Mouse (Mus musculus) limb, embryonic 14.5 days (tissue): Measurements from ENCODE around the gene Mtmr3. TPM values are rescaled to one million over a fixed set of nuclear protein-coding genes. Genes with fewer than 3 reads are reported as not detected.

Experiments
- ATAC-seq: fragments of 200-750 bp; cut with Nextera tagmentation; 2 replicates; pipeline ENCODE4 v1.8.0; 2017; ENCODE audit warnings: low read depth, moderate number of reproducible peaks, moderate TSS enrichment; ENCODE audit not compliant: low FRiP score
- DNase-seq: peaks from one replicate; pipeline ENCODE4 v3.0.0-alpha.2; 2015; ENCODE audit warnings: low spot score
- H3K27ac ChIP-seq: fragments of 300-500 bp; sonication (generic); replicated peaks from 2 replicates; pipeline ENCODE4 v1.5.1; 2014; ENCODE audit warnings: low read depth, mild to moderate bottlenecking, low read length, moderate library complexity, mixed read lengths
- H3K27me3 ChIP-seq: fragments of 300-500 bp; sonication (generic); 2 replicates; pipeline ENCODE4 v1.6.1; 2014; ENCODE audit warnings: low read length, mixed read lengths; ENCODE audit not compliant: control insufficient read depth, insufficient read depth
- H3K36me3 ChIP-seq: fragments of 300-500 bp; sonication (generic); 2 replicates; pipeline ENCODE4 v1.6.1; 2014; ENCODE audit warnings: mild to moderate bottlenecking, low read length, moderate library complexity, mixed read lengths; ENCODE audit not compliant: control insufficient read depth, insufficient read depth
- H3K4me1 ChIP-seq: fragments of 300-500 bp; sonication (generic); 2 replicates; pipeline ENCODE4 v1.6.1; 2014; ENCODE audit warnings: antibody characterized with exemption, low read length, mixed read lengths; ENCODE audit not compliant: control insufficient read depth, insufficient read depth
- H3K4me2 ChIP-seq: fragments of 300-500 bp; sonication (generic); replicated peaks from 2 replicates; pipeline ENCODE4 v1.6.1; 2014; ENCODE audit warnings: low read depth, mild to moderate bottlenecking, low read length, moderate library complexity; ENCODE audit not compliant: severe bottlenecking
- H3K4me3 ChIP-seq: fragments of 300-500 bp; sonication (generic); replicated peaks from 2 replicates; pipeline ENCODE4 v1.5.1; 2014; ENCODE audit warnings: low read length
- H3K9ac ChIP-seq: fragments of 300-500 bp; sonication (generic); 2 replicates; pipeline ENCODE4 v1.6.1; 2014; ENCODE audit warnings: mild to moderate bottlenecking, low read depth, low read length, moderate library complexity; ENCODE audit not compliant: severe bottlenecking
- H3K9me3 ChIP-seq: fragments of 300-500 bp; sonication (generic); 2 replicates; pipeline ENCODE4 v1.6.1; 2016; ENCODE audit warnings: low read length; ENCODE audit not compliant: control insufficient read depth
- POLR2A ChIP-seq: fragments of 200-500 bp; IDR thresholded peaks from 2 replicates; pipeline ENCODE4 v1.8.0; 2012; ENCODE audit warnings: inconsistent platforms, mild to moderate bottlenecking, moderate library complexity, borderline replicate concordance; ENCODE audit not compliant: insufficient read depth, insufficient read length; ENCODE audit errors: extremely low read depth
- WGBS: fragments of 180-500 bp; shearing (Covaris S2); extraction: QIAGEN DNeasy Blood & Tissue Kit; methylation state at CpG from one replicate; pipeline ENCODE4 v1.1.7; 2014; 5-methylcytosine and 5-hydroxymethylcytosine counted together
- polyA plus RNA-seq, 2 experiments: library from polyadenylated mRNA; depleted of rRNA in 1 of 2; stranded (reverse) in 1 of 2; unstranded in 1 of 2; fragments of >200 nt; fragmentation: Nextera tagmentation in 1 of 2; extraction: Ambion mirVana in 1 of 2; gene quantifications; 2 replicates each; pipeline versions ENCODE4 v1.2.1 to v1.2.3; 2012 to 2014

The Mtmr3 gene
- polyA plus RNA-seq, 2 experiments = 29.4 to 33.9 TPM

DNA sequence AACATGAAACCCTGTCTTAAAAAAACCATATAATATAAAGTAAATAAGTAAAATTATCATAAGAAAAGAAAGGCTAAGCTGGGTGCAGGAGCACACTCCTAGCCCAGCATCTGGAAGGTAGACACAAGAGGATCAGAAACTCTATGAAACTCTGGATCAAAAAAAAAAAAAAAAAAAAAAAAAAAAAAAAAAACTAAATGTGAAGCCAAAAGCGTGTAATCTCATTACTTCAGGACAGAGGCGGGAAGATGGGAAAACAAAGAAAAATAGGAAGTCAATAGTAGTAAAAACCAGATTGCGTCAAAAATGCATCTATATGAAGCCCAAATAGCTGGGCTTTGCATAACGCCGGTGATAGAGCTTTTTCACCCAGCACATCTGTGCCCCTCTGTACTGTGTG lies 7.2 kb upstream of the Mtmr3 start:
- H3K36me3 ChIP-seq = no peaks in the 10 kb centered on the region
- no peaks in the 10 kb centered on the region for H3K27me3 ChIP-seq
- no peak overlapping the region for H3K9ac ChIP-seq
- H3K9me3 ChIP-seq = no peaks in the 10 kb centered on the region
- DNase-seq = no peak
- H3K27ac ChIP-seq = no peak overlapping the region
- peaks cover 8% of the 10 kb centered on the region; the same call in 1 of the 2 replicates for H3K4me1 ChIP-seq
- WGBS = 82% methylated on average over 5 of the region's 5 CpGs
- no peak overlapping the region for H3K4me3 ChIP-seq
- ATAC-seq = no peak
- TF ChIP-seq POLR2A = no peak
- H3K4me2 ChIP-seq = no peak overlapping the region

DNA sequence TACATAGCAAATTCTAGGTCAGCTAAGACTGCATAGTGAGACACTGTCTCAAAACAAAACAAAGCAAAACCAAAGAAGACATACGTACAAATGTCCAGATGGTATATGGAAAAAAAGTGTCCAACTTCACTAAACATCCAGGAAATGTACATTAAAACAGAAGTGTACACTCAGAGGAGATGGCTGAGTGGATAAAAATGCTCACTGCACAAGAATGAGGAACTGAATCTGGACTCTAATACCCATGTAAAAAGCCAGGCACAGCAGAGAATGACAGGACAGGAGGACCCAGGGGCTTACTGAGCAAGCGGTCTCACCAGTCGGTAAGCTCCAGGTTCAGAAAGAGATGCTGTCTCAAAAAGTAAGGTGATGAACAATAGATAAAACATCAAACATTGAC lies 5.3 kb upstream of the Mtmr3 start:
- H3K27ac ChIP-seq = no peak overlapping the region
- H3K9ac ChIP-seq = no peak overlapping the region
- no peaks in the 10 kb centered on the region for H3K36me3 ChIP-seq
- WGBS = 96% methylated on average over 3 of the region's 3 CpGs
- no peak overlapping the region for H3K4me2 ChIP-seq
- no peak overlapping the region for H3K4me3 ChIP-seq
- ATAC-seq (no peak), DNase-seq (no peak)
- H3K27me3 ChIP-seq = no peaks in the 10 kb centered on the region
- no peaks in the 10 kb centered on the region for H3K9me3 ChIP-seq
- TF ChIP-seq POLR2A = no peak
- peaks cover 8% of the 10 kb centered on the region; the same call in 1 of the 2 replicates for H3K4me1 ChIP-seq

DNA sequence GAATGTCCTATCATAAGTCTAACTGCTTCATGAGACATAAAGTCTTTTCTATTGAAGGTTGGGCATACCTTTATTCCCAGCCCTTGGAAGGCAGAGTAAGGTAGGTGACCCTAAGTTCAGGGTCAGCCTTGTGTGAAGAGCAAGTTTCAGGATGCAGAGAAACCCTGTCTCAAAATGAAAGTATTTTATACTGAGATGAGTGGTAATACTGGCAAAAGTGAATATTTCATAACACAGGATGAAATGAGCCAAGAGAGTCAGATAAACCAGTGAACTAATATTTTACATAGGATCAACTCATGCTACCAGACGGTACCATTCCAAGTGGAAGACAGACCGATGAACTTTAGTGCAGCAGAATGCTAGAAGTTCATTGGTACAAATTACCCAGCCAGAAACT lies 3.7 kb upstream of the Mtmr3 start:
- Histone ChIP-seq H3K27me3 (no peaks in the 10 kb centered on the region), H3K36me3 (no peaks in the 10 kb centered on the region), H3K4me2 (no peak overlapping the region), H3K27ac (no peak overlapping the region), H3K4me1 (peaks cover 10% of the 10 kb centered on the region; the same call in 1 of the 2 replicates), H3K9me3 (no peaks in the 10 kb centered on the region), H3K4me3 (no peak overlapping the region), H3K9ac (no peak overlapping the region)
- TF ChIP-seq POLR2A = no peak
- DNase-seq (no peak), ATAC-seq (no peak)
- WGBS = 82% methylated on average over 2 of the region's 2 CpGs

DNA sequence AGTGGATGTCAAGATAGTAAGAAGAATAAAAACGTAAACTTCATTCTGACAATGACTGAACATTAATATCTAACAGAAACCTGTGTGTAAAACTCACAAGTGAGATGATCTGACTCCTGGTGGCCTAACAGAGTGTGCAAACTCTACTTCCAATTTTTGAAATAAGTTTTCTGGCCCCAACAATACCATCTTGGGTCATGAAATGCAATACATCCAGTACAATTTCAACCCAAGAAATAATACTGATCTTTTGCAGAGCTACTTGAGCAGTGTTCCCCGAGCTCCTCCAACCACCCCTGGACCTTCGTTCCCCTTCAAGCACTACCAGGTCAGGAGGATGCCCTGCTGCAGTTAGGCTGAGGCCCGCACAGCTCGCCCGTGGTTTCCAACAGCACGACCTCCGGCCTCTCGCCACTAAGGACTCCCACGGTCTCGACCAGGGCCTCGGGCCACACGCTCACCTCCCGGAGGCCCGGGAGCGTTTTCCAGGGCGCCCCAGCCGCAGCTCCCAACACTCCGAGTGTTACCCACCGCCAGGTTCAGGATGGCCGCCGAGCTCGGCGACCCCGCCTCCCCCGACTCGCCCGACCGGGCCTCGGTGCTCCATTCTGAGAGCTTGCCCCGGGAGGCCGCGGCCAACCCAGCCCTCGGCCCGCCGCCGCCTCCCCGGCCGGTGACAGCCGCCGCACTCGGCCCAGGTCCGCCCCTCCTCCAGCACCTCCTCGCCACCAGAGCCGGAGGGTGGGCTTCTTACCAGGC lies 635 bp downstream of the Mtmr3 start:
- ATAC-seq (peak; percentile 85), DNase-seq (no peak)
- H3K27ac ChIP-seq = peak overlapping the region; percentile 95
- no peaks in the 10 kb centered on the region for H3K9me3 ChIP-seq
- H3K4me1 ChIP-seq = peaks cover 10% of the 10 kb centered on the region
- no peak for TF ChIP-seq POLR2A
- under 1% methylated on average over 37 of the region's 45 CpGs for WGBS
- no peaks in the 10 kb centered on the region for H3K36me3 ChIP-seq
- H3K27me3 ChIP-seq = no peaks in the 10 kb centered on the region
- H3K4me3 ChIP-seq = peak overlapping the region; percentile 97
- peak overlapping the region; percentile 97 for H3K9ac ChIP-seq
- H3K4me2 ChIP-seq = peak overlapping the region; percentile 53

DNA sequence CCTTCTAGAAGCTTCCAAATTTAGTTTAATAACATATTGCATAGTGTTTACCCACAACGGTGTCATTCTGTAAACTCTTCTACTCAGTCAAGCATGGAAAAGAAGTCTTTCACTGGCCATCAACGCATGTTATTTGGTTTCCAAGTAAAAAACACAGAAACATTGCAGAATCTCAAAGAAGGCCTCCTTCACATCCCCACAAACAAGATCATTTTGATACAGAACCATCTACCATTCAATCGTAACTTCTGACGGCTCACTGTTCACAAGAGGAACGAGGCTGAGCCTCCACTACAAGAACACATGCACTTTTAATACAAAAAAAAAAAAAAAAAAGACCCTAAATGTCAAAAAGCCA lies 1.2 kb downstream of the Mtmr3 start:
- Histone ChIP-seq H3K4me3 (peak overlapping the region; percentile 97), H3K9ac (peak overlapping the region; percentile 97), H3K27me3 (no peaks in the 10 kb centered on the region), H3K27ac (no peak overlapping the region), H3K9me3 (no peaks in the 10 kb centered on the region), H3K36me3 (no peaks in the 10 kb centered on the region), H3K4me2 (peak overlapping the region; percentile 53), H3K4me1 (peaks cover 10% of the 10 kb centered on the region)
- DNase-seq (no peak), ATAC-seq (no peak)
- TF ChIP-seq POLR2A = no peak
- 34% methylated on average over 5 of the region's 5 CpGs for WGBS
